Mouse (Mus musculus): ENCODE results near the gene Stxbp6. TPM values are rescaled to one million over a fixed set of nuclear protein-coding genes. Genes with fewer than 3 reads are reported as not detected.

Gene Stxbp6
- total and polyA plus RNA-seq, 3 experiments: not detected

GRCm38 (mm10) chr12:44952072-44952471 lies 122.4 kb downstream of the Stxbp6 start:
- Histone ChIP-seq H3K9me3 (replicated peaks; ENCODE audit: insufficient read depth, low read length) (no peaks in the 10 kb centered on the region), H3K36me3 (ENCODE audit: control insufficient read depth in 1 of 2, insufficient read depth in 2 of 2, low read length in 2 of 2) (no peaks in the 10 kb centered on the region), H3K27me3 (ENCODE audit: control insufficient read depth in 1 of 2, insufficient read depth in 2 of 2, low read length in 2 of 2) (no peaks in the 10 kb centered on the region), H3K4me3 (ENCODE audit: control insufficient read depth in 1 of 2, insufficient read depth in 1 of 2, low read depth in 2 of 2, low read length in 2 of 2) (no peak overlapping the region), H3K9ac (ENCODE audit: control insufficient read depth, low read depth, low read length, poor library complexity, severe bottlenecking) (no peak overlapping the region), H3K27ac (ENCODE audit: control insufficient read depth, low read depth, low read length) (no peak overlapping the region), H3K4me1 (ENCODE audit: control insufficient read depth in 1 of 2, insufficient read depth in 2 of 2, low read length in 2 of 2) (no peaks in the 10 kb centered on the region), H3K79me2 (ENCODE audit: control insufficient read depth, insufficient read depth, low read length, poor library complexity) (no peaks in the 10 kb centered on the region)
- TF ChIP-seq MAZ (IDR thresholded peaks at IDR 0.05; ENCODE audit: low read depth, low read length): no peak
- TF ChIP-seq RCOR1 (IDR thresholded peaks at IDR 0.05; ENCODE audit: low read depth, low read length): no peak
- no peak for TF ChIP-seq MYB (IDR thresholded peaks at IDR 0.05; ENCODE audit: low read depth, low read length)
- TF ChIP-seq TCF12 (IDR thresholded peaks at IDR 0.05; ENCODE audit: low read depth, low read length): no peak
- TF ChIP-seq ZMIZ1 (IDR thresholded peaks at IDR 0.05; ENCODE audit: low read depth, low read length): no peak
- no peak for TF ChIP-seq CHD2 (IDR thresholded peaks at IDR 0.05; ENCODE audit: low read length)
- no peak for TF ChIP-seq NRF1 (IDR thresholded peaks at IDR 0.05; ENCODE audit: insufficient read depth, low read depth, low read length, poor library complexity, severe bottlenecking)
- no peak for DNase-seq (ENCODE audit: low read depth, low spot score)

- Histone ChIP-seq H3K4me1 (ENCODE audit: control insufficient read depth in 1 of 2, insufficient read depth in 2 of 2, low read length in 2 of 2) (no peaks in the 10 kb centered on the region), H3K9me3 (replicated peaks; ENCODE audit: insufficient read depth, low read length) (no peaks in the 10 kb centered on the region), H3K27ac (ENCODE audit: control insufficient read depth, low read depth, low read length) (no peak overlapping the region), H3K9ac (ENCODE audit: control insufficient read depth, low read depth, low read length, poor library complexity, severe bottlenecking) (no peak overlapping the region), H3K4me3 (ENCODE audit: control insufficient read depth in 1 of 2, insufficient read depth in 1 of 2, low read depth in 2 of 2, low read length in 2 of 2) (no peak overlapping the region), H3K79me2 (ENCODE audit: control insufficient read depth, insufficient read depth, low read length, poor library complexity) (no peaks in the 10 kb centered on the region), H3K27me3 (ENCODE audit: control insufficient read depth in 1 of 2, insufficient read depth in 2 of 2, low read length in 2 of 2) (no peaks in the 10 kb centered on the region), H3K36me3 (ENCODE audit: control insufficient read depth in 1 of 2, insufficient read depth in 2 of 2, low read length in 2 of 2) (no peaks in the 10 kb centered on the region)
- TF ChIP-seq HCFC1 (IDR thresholded peaks at IDR 0.05; ENCODE audit: low read depth, low read length) (no peak), TCF12 (IDR thresholded peaks at IDR 0.05; ENCODE audit: low read depth, low read length) (no peak), JUND (IDR thresholded peaks at IDR 0.05; ENCODE audit: low read depth, low read length) (no peak), CTCF (IDR thresholded peaks at IDR 0.05 in 2 of 3, conservative IDR thresholded peaks at IDR 0.05 in 1 of 3; ENCODE audit: control insufficient read depth in 1 of 3, insufficient read depth in 1 of 3, low read depth in 2 of 3, low read length in 3 of 3, poor library complexity in 1 of 3, severe bottlenecking in 1 of 3) (no peak), MEF2A (IDR thresholded peaks at IDR 0.05; ENCODE audit: extremely low read depth, insufficient replicate concordance, low read depth, low read length, poor library complexity, severe bottlenecking) (no peak), SMC3 (IDR thresholded peaks at IDR 0.05; ENCODE audit: low read depth, low read length) (no peak), POLR2AphosphoS5 (IDR thresholded peaks at IDR 0.05; ENCODE audit: borderline replicate concordance, low read depth, low read length) (no peak), TBP (IDR thresholded peaks at IDR 0.05; ENCODE audit: low read depth, low read length) (no peak), ZKSCAN1 (IDR thresholded peaks at IDR 0.05; ENCODE audit: low read depth, low read length) (no peak), MYB (IDR thresholded peaks at IDR 0.05; ENCODE audit: low read depth, low read length) (no peak), ZMIZ1 (IDR thresholded peaks at IDR 0.05; ENCODE audit: low read depth, low read length) (no peak)
- no peak for DNase-seq (ENCODE audit: low read depth, low spot score)
Observed at GRCm38 (mm10) chr12:44950559-44950958, 124.0 kb downstream of the Stxbp6 start.
